Comparison of ENCODE assay signal across 11 mouse cellular contexts in genomic region chr3:90614611-90615251, GRCm38 (mm10). TPM values are rescaled to one million over a fixed set of nuclear protein-coding genes. Genes with fewer than 3 reads are reported as not detected.
A peak's percentile ranks its signal among the peaks of the same experiment; 100 is the strongest.
DNase-seq lines count a peak whose midpoint lies in the region; ATAC-seq and TF ChIP-seq lines count a peak whose summit lies in the region.
"Had no signal": no experiment of that assay in that cellular context is flagged by ENCODE, and none has a peak within 500 bp of the region (broad histone marks: within the 10 kb centered on the region; RNA-seq: fewer than 3 reads in every experiment).

No protein-coding gene starts in this region.

- no peak for TF ChIP-seq CTCF in midbrain, postnatal 0 days (IDR thresholded peaks at IDR 0.05)
- TF ChIP-seq CTCF in stomach, postnatal 0 days (IDR thresholded peaks at IDR 0.05; ENCODE audit: low read depth): no peak

- TF ChIP-seq EP300 in stomach, postnatal 0 days (optimal IDR thresholded peaks at IDR 0.05): no peak

- no peaks in the 10 kb centered on the region for H3K9me3 ChIP-seq in heart, embryonic 16.5 days (replicated peaks; ENCODE audit: control insufficient read depth, low read length)
- H3K9me3 ChIP-seq in midbrain, embryonic 11.5 days (ENCODE audit: control insufficient read depth, low read length): no peaks in the 10 kb centered on the region
- no peaks in the 10 kb centered on the region for H3K9me3 ChIP-seq in midbrain, postnatal 0 days (ENCODE audit: low read length)
- H3K9me3 ChIP-seq in intestine, embryonic 15.5 days: no peaks in the 10 kb centered on the region
- no peaks in the 10 kb centered on the region for H3K9me3 ChIP-seq in stomach, postnatal 0 days (ENCODE audit: control insufficient read depth, low read length)
- H3K9me3 ChIP-seq: liver, embryonic 15.5 days had no signal

- no peak for ATAC-seq in heart, embryonic 16.5 days (replicated peaks; ENCODE audit: extremely low read depth, insufficient read depth, low FRiP score)
- no peak for ATAC-seq in midbrain, embryonic 11.5 days (ENCODE audit: low FRiP score)
- no peak for ATAC-seq in midbrain, postnatal 0 days (ENCODE audit: low FRiP score)
- peak; percentile 79 for ATAC-seq in intestine, embryonic 15.5 days
- ATAC-seq in stomach, postnatal 0 days (ENCODE audit: low FRiP score, low TSS enrichment): peak; percentile 82

- H3K27ac ChIP-seq in heart, embryonic 16.5 days (ENCODE audit: low read length): no peak overlapping the region
- H3K27ac ChIP-seq in midbrain, embryonic 11.5 days (ENCODE audit: low read depth, low read length): no peak overlapping the region
- H3K27ac ChIP-seq in midbrain, postnatal 0 days (ENCODE audit: low read depth, low read length): no peak overlapping the region
- H3K27ac ChIP-seq in intestine, embryonic 15.5 days: peak overlapping the region; percentile 77
- peak overlapping the region; percentile 92 for H3K27ac ChIP-seq in stomach, postnatal 0 days (replicated peaks)
- H3K27ac ChIP-seq: left cerebral cortex, adult 2 months; liver, embryonic 15.5 days had no signal

- peak overlapping the region; percentile 43; the same call in 1 of the 2 replicates for H3K4me2 ChIP-seq in heart, embryonic 16.5 days (ENCODE audit: low read depth, low read length)
- no peak overlapping the region for H3K4me2 ChIP-seq in midbrain, embryonic 11.5 days
- no peak overlapping the region for H3K4me2 ChIP-seq in midbrain, postnatal 0 days (ENCODE audit: low read depth, low read length, poor library complexity, severe bottlenecking)
- peak overlapping the region; percentile 72 for H3K4me2 ChIP-seq in intestine, embryonic 15.5 days (replicated peaks)
- peak overlapping the region; percentile 64 for H3K4me2 ChIP-seq in stomach, postnatal 0 days (replicated peaks; ENCODE audit: low read depth)

- intact Hi-C loops in heart, postnatal 36 days (cut with DNase I): loop anchor here (1.0 to 10.0 kb wide), 4 partner anchors 29 to 200 kb away; partner anchors contain the start of gene Snapin

- H3K27me3 ChIP-seq in heart, embryonic 16.5 days (ENCODE audit: control insufficient read depth, insufficient read depth, low read length): no peaks in the 10 kb centered on the region
- H3K27me3 ChIP-seq in midbrain, embryonic 11.5 days (ENCODE audit: control insufficient read depth, insufficient read depth, low read length): 0 out of 2 replicates have a peak, but pooled peaks cover 2% of the 10 kb centered on the region
- 0 out of 2 replicates have a peak, but pooled peaks cover 4% of the 10 kb centered on the region for H3K27me3 ChIP-seq in midbrain, postnatal 0 days (ENCODE audit: insufficient read depth, low read length)
- no peaks in the 10 kb centered on the region for H3K27me3 ChIP-seq in intestine, embryonic 15.5 days (replicated peaks)
- H3K27me3 ChIP-seq in stomach, postnatal 0 days (ENCODE audit: control insufficient read depth, insufficient read depth, low read length): no peaks in the 10 kb centered on the region

- H3K36me3 ChIP-seq in heart, embryonic 16.5 days (ENCODE audit: control insufficient read depth, insufficient read depth): no peaks in the 10 kb centered on the region
- H3K36me3 ChIP-seq in midbrain, embryonic 11.5 days (ENCODE audit: control insufficient read depth, insufficient read depth, low read length): no peaks in the 10 kb centered on the region
- H3K36me3 ChIP-seq in midbrain, postnatal 0 days (ENCODE audit: insufficient read depth, low read length): no peaks in the 10 kb centered on the region
- H3K36me3 ChIP-seq in intestine, embryonic 15.5 days: no peaks in the 10 kb centered on the region
- no peaks in the 10 kb centered on the region for H3K36me3 ChIP-seq in stomach, postnatal 0 days (ENCODE audit: control insufficient read depth, insufficient read depth, low read length)
- H3K36me3 ChIP-seq: liver, embryonic 15.5 days had no signal

- peaks cover 10% of the 10 kb centered on the region for H3K4me1 ChIP-seq in heart, embryonic 16.5 days (ENCODE audit: control insufficient read depth, insufficient read depth, low read length)
- peaks cover 4% of the 10 kb centered on the region; the same call in 1 of the 2 replicates for H3K4me1 ChIP-seq in midbrain, embryonic 11.5 days (ENCODE audit: control insufficient read depth, insufficient read depth, low read length)
- peaks cover 5% of the 10 kb centered on the region; the same call in 1 of the 2 replicates for H3K4me1 ChIP-seq in midbrain, postnatal 0 days (ENCODE audit: insufficient read depth, low read length)
- peaks cover 20% of the 10 kb centered on the region for H3K4me1 ChIP-seq in intestine, embryonic 15.5 days (replicated peaks)
- peaks cover 5% of the 10 kb centered on the region for H3K4me1 ChIP-seq in stomach, postnatal 0 days (replicated peaks; ENCODE audit: control insufficient read depth, insufficient read depth)

- H3K4me3 ChIP-seq in heart, embryonic 16.5 days (ENCODE audit: low read length): no peak overlapping the region
- no peak overlapping the region for H3K4me3 ChIP-seq in midbrain, embryonic 11.5 days (ENCODE audit: low read depth, low read length)
- no peak overlapping the region for H3K4me3 ChIP-seq in midbrain, postnatal 0 days (ENCODE audit: low read depth, low read length)
- H3K4me3 ChIP-seq in intestine, embryonic 15.5 days (replicated peaks): peak overlapping the region; percentile 38; the same call in 1 of the 2 replicates
- peak overlapping the region; percentile 46 for H3K4me3 ChIP-seq in stomach, postnatal 0 days (ENCODE audit: low read depth, low read length)
- H3K4me3 ChIP-seq: liver, embryonic 15.5 days had no signal

- WGBS in heart, embryonic 16.5 days: 76% methylated on average over 11 of the region's 11 CpGs
- 85% methylated on average over 11 of the region's 11 CpGs for WGBS in midbrain, embryonic 11.5 days
- 88% methylated on average over 11 of the region's 11 CpGs for WGBS in midbrain, postnatal 0 days
- WGBS in intestine, embryonic 15.5 days: 47% methylated on average over 11 of the region's 11 CpGs
- 38% methylated on average over 11 of the region's 11 CpGs for WGBS in stomach, postnatal 0 days

- DNase-seq in heart, postnatal 36 days: no peak
- DNase-seq in midbrain, embryonic 11.5 days (ENCODE audit: low spot score, missing footprints): peak; percentile 70
- DNase-seq in midbrain, postnatal 0 days (ENCODE audit: low spot score): no peak
- peak; percentile 81 for DNase-seq in stomach, postnatal 0 days (ENCODE audit: low spot score)
- DNase-seq in right cerebral cortex, adult 18-20 months: no peak
- DNase-seq in layer of hippocampus, adult 18-20 months (ENCODE audit: low spot score in 2 of 2): no peak

- no peak overlapping the region for H3K9ac ChIP-seq in heart, embryonic 16.5 days (ENCODE audit: low read length)
- no peak overlapping the region for H3K9ac ChIP-seq in midbrain, embryonic 11.5 days (ENCODE audit: low read length)
- H3K9ac ChIP-seq in midbrain, postnatal 0 days (replicated peaks; ENCODE audit: low read length, poor library complexity, severe bottlenecking): no peak overlapping the region
- H3K9ac ChIP-seq in intestine, embryonic 15.5 days: no peak overlapping the region
- H3K9ac ChIP-seq in stomach, postnatal 0 days (ENCODE audit: low read length): peak overlapping the region; percentile 76
- H3K9ac ChIP-seq: liver, embryonic 15.5 days had no signal

RNA-seq across cellular contexts. Expression of gene S100a6, which starts 2.0 kb away (rescaled TPM):
- polyA plus RNA-seq in heart, embryonic 16.5 days (2015; fragmentation: Nextera tagmentation; extraction: Ambion mirVana): 56.9 and 61.6 TPM in 2 replicates
- 10 to 100 TPM; 71.6 to 89.7 TPM for total RNA-seq in heart, postnatal 36 days (2021)
- polyA plus RNA-seq in midbrain, embryonic 11.5 days (2014; fragmentation: Nextera tagmentation; extraction: Ambion mirVana): 24.5 and 25.1 TPM in 2 replicates
- total RNA-seq in midbrain, postnatal 0 days (2014; rRNA removed): 13.8 and 14.3 TPM in 2 replicates
- 42.3 and 50.9 TPM in 2 replicates for polyA plus RNA-seq in midbrain, postnatal 0 days (2015; fragmentation: Nextera tagmentation; extraction: Ambion mirVana)
- 412 and 430 TPM in 2 replicates for polyA plus RNA-seq in intestine, embryonic 15.5 days (2015; fragmentation: Nextera tagmentation; extraction: Ambion mirVana)
- 3,650 and 3,685 TPM in 2 replicates for polyA plus RNA-seq in stomach, postnatal 0 days (2015; fragmentation: Nextera tagmentation; extraction: Ambion mirVana)
- 10 to 100 TPM; 23.5 to 24.6 TPM for total RNA-seq in layer of hippocampus, adult 18-20 months (2021)

RNA-seq across cellular contexts. Expression of gene S100a5, which starts 6.4 kb away (rescaled TPM):
- not detected in 2 replicates for polyA plus RNA-seq in heart, embryonic 16.5 days (2015; fragmentation: Nextera tagmentation; extraction: Ambion mirVana)
- not detected for total RNA-seq in heart, postnatal 36 days (2021)
- not detected in 2 replicates for polyA plus RNA-seq in midbrain, embryonic 11.5 days (2014; fragmentation: Nextera tagmentation; extraction: Ambion mirVana)
- total RNA-seq in midbrain, postnatal 0 days (2014; rRNA removed): not detected in 2 replicates
- polyA plus RNA-seq in midbrain, postnatal 0 days (2015; fragmentation: Nextera tagmentation; extraction: Ambion mirVana): 0.43 TPM in 1 of 2 replicates, not detected in the other
- polyA plus RNA-seq in intestine, embryonic 15.5 days (2015; fragmentation: Nextera tagmentation; extraction: Ambion mirVana): 15.0 and 15.7 TPM in 2 replicates
- polyA plus RNA-seq in stomach, postnatal 0 days (2015; fragmentation: Nextera tagmentation; extraction: Ambion mirVana): 9.6 and 10.5 TPM in 2 replicates
- total RNA-seq in layer of hippocampus, adult 18-20 months (2021): 1 to 10 TPM in 1 of 2 experiments, not detected in 1; 1.5 TPM
- total RNA-seq: left cerebral cortex, adult 2 months had no signal
- polyA plus RNA-seq: inflammation-experienced regulatory T-cells, adult 6 months; liver, embryonic 15.5 days had no signal

RNA-seq across cellular contexts. Expression of gene S100a4, which starts 11.2 kb away (rescaled TPM):
- 5.8 and 11.8 TPM in 2 replicates for polyA plus RNA-seq in heart, embryonic 16.5 days (2015; fragmentation: Nextera tagmentation; extraction: Ambion mirVana)
- total RNA-seq in heart, postnatal 36 days (2021): 10 to 100 TPM; 10.1 to 14.2 TPM
- 0.34 and 0.50 TPM in 2 replicates for polyA plus RNA-seq in midbrain, embryonic 11.5 days (2014; fragmentation: Nextera tagmentation; extraction: Ambion mirVana)
- total RNA-seq in midbrain, postnatal 0 days (2014; rRNA removed): not detected in 2 replicates
- 2.4 and 2.5 TPM in 2 replicates for polyA plus RNA-seq in midbrain, postnatal 0 days (2015; fragmentation: Nextera tagmentation; extraction: Ambion mirVana)
- polyA plus RNA-seq in intestine, embryonic 15.5 days (2015; fragmentation: Nextera tagmentation; extraction: Ambion mirVana): 4.4 and 8.2 TPM in 2 replicates
- polyA plus RNA-seq in stomach, postnatal 0 days (2015; fragmentation: Nextera tagmentation; extraction: Ambion mirVana): 12.1 and 17.4 TPM in 2 replicates
- 1 to 10 TPM; 2.9 to 5.3 TPM for total RNA-seq in layer of hippocampus, adult 18-20 months (2021)

RNA-seq across cellular contexts. Expression of gene Gm42674, which starts 13.0 kb away (rescaled TPM):
- not detected in 2 replicates for polyA plus RNA-seq in heart, embryonic 16.5 days (2015; fragmentation: Nextera tagmentation; extraction: Ambion mirVana)
- not detected for total RNA-seq in heart, postnatal 36 days (2021)
- not detected in 2 replicates for polyA plus RNA-seq in midbrain, embryonic 11.5 days (2014; fragmentation: Nextera tagmentation; extraction: Ambion mirVana)
- total RNA-seq in midbrain, postnatal 0 days (2014; rRNA removed): 1.6 TPM in 1 of 2 replicates, not detected in the other
- not detected in 2 replicates for polyA plus RNA-seq in midbrain, postnatal 0 days (2015; fragmentation: Nextera tagmentation; extraction: Ambion mirVana)
- polyA plus RNA-seq in intestine, embryonic 15.5 days (2015; fragmentation: Nextera tagmentation; extraction: Ambion mirVana): not detected in 2 replicates
- not detected in 2 replicates for polyA plus RNA-seq in stomach, postnatal 0 days (2015; fragmentation: Nextera tagmentation; extraction: Ambion mirVana)
- total RNA-seq in layer of hippocampus, adult 18-20 months (2021): 1 to 10 TPM in 1 of 2 experiments, not detected in 1; 1.4 TPM
- total RNA-seq: left cerebral cortex, adult 2 months had no signal
- polyA plus RNA-seq: inflammation-experienced regulatory T-cells, adult 6 months; liver, embryonic 15.5 days had no signal

RNA-seq across cellular contexts. Expression of gene S100a2, which starts 24.7 kb away (rescaled TPM):
- polyA plus RNA-seq in heart, embryonic 16.5 days (2015; fragmentation: Nextera tagmentation; extraction: Ambion mirVana): not detected in 2 replicates
- total RNA-seq in heart, postnatal 36 days (2021): not detected
- not detected in 2 replicates for polyA plus RNA-seq in midbrain, embryonic 11.5 days (2014; fragmentation: Nextera tagmentation; extraction: Ambion mirVana)
- not detected in 2 replicates for total RNA-seq in midbrain, postnatal 0 days (2014; rRNA removed)
- not detected in 2 replicates for polyA plus RNA-seq in midbrain, postnatal 0 days (2015; fragmentation: Nextera tagmentation; extraction: Ambion mirVana)
- not detected in 2 replicates for polyA plus RNA-seq in intestine, embryonic 15.5 days (2015; fragmentation: Nextera tagmentation; extraction: Ambion mirVana)
- polyA plus RNA-seq in stomach, postnatal 0 days (2015; fragmentation: Nextera tagmentation; extraction: Ambion mirVana): 0.65 and 1.2 TPM in 2 replicates
- total RNA-seq in layer of hippocampus, adult 18-20 months (2021): not detected
- total RNA-seq: left cerebral cortex, adult 2 months had no signal
- polyA plus RNA-seq: liver, embryonic 15.5 days had no signal

Comparison
In these comparisons a context has a peak if more than half of its experiments do, and no peak if none do; other contexts are left out.
1. DNase-seq: peak in midbrain, embryonic 11.5 days (single experiment) and stomach, postnatal 0 days (single experiment); none in heart, postnatal 36 days (0 of 2), midbrain, postnatal 0 days (single experiment), right cerebral cortex, adult 18-20 months (single experiment) and layer of hippocampus, adult 18-20 months (0 of 2).
2. ATAC-seq: peak in intestine, embryonic 15.5 days (single experiment) and stomach, postnatal 0 days (single experiment); none in heart, embryonic 16.5 days (single experiment), midbrain, embryonic 11.5 days (single experiment) and midbrain, postnatal 0 days (single experiment).
3. H3K27ac ChIP-seq: peak in intestine, embryonic 15.5 days (single experiment) and stomach, postnatal 0 days (single experiment); none in heart, embryonic 16.5 days (single experiment), midbrain, embryonic 11.5 days (single experiment) and midbrain, postnatal 0 days (single experiment).
4. H3K4me2 ChIP-seq: peak in heart, embryonic 16.5 days (single experiment), intestine, embryonic 15.5 days (single experiment) and stomach, postnatal 0 days (single experiment); none in midbrain, embryonic 11.5 days (single experiment) and midbrain, postnatal 0 days (single experiment).
5. H3K4me3 ChIP-seq: peak in intestine, embryonic 15.5 days (single experiment) and stomach, postnatal 0 days (single experiment); none in heart, embryonic 16.5 days (single experiment), midbrain, embryonic 11.5 days (single experiment) and midbrain, postnatal 0 days (single experiment).